In the genomic region with DNA sequence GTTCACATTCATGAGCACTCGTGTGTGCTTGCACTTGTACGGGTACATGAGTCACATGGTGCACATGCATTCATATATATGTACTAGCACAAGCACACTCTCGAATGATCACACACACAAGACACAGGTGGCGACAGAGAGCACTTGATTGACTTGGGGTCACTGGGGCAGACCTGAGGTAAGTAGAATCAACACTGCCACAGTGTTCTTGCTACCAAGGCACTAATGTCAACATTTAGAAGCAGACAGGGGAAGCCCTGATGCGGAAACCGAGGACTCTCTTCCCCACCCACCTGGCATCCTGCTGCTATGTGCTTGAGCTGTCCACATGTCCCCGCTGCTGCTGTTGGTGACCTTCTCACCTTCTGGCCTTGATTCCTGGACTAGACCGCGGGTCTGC, we compare ENCODE assay signal across 1 mouse cellular context.
TF ChIP-seq lines count a peak whose summit lies in the region.

No protein-coding gene starts in this region.

TF ChIP-seq in MEL, 35 proteins besides CTCF, POLR2A, EP300 and RAD21:
- TF ChIP-seq KAT2A (conservative IDR thresholded peaks at IDR 0.05; ENCODE audit: low read depth, low read length) (no peak), USF2 (IDR thresholded peaks at IDR 0.05; ENCODE audit: borderline replicate concordance in 1 of 2, insufficient read depth in 1 of 2, low read depth in 1 of 2, low read length in 2 of 2) (no peak), UBTF (IDR thresholded peaks at IDR 0.05; ENCODE audit: borderline replicate concordance, insufficient read depth, low read depth, low read length) (no peak), CHD2 (IDR thresholded peaks at IDR 0.05; ENCODE audit: low read length) (no peak), ZC3H11A (IDR thresholded peaks at IDR 0.05; ENCODE audit: low read depth, low read length) (no peak), MAZ (IDR thresholded peaks at IDR 0.05; ENCODE audit: low read depth, low read length) (no peak), MAX (IDR thresholded peaks at IDR 0.05; ENCODE audit: low read length) (no peak), CHD1 (IDR thresholded peaks at IDR 0.05; ENCODE audit: low read depth, low read length) (no peak), ZKSCAN1 (IDR thresholded peaks at IDR 0.05; ENCODE audit: low read depth, low read length) (no peak), HCFC1 (IDR thresholded peaks at IDR 0.05; ENCODE audit: low read depth, low read length) (no peak), TCF12 (IDR thresholded peaks at IDR 0.05; ENCODE audit: low read depth, low read length) (no peak), TBP (IDR thresholded peaks at IDR 0.05; ENCODE audit: low read depth, low read length) (no peak), ZMIZ1 (IDR thresholded peaks at IDR 0.05; ENCODE audit: low read depth, low read length) (no peak), JUND (IDR thresholded peaks at IDR 0.05; ENCODE audit: low read depth, low read length) (no peak), ETS1 (IDR thresholded peaks at IDR 0.05; ENCODE audit: low read depth, low read length) (no peak), BHLHE40 (IDR thresholded peaks at IDR 0.05; ENCODE audit: borderline replicate concordance, low read depth, low read length) (no peak)
